Mouse (Mus musculus) intestine, postnatal 0 days (tissue): ENCODE data around the gene Grin2a. TPM values are rescaled to one million over a fixed set of nuclear protein-coding genes. Genes with fewer than 3 reads are reported as not detected.
A peak's percentile ranks its signal among the peaks of the same experiment; 100 is the strongest.

Experiments
- ATAC-seq: fragments of 200-750 bp; cut with Nextera tagmentation; 2 replicates; pipeline ENCODE4 v1.8.0; 2017; ENCODE audit warnings: mild to moderate bottlenecking, moderate TSS enrichment, moderate library complexity
- H3K27ac ChIP-seq: fragments of 300-500 bp; sonication (generic); 2 replicates; pipeline ENCODE4 v1.5.1; 2014; ENCODE audit warnings: mild to moderate bottlenecking, low read depth, low read length, moderate library complexity
- H3K27me3 ChIP-seq: fragments of 300-500 bp; sonication (generic); replicated peaks from 2 replicates; pipeline ENCODE4 v1.6.1; 2014; ENCODE audit warnings: low read length, mixed read lengths; ENCODE audit not compliant: control insufficient read depth, insufficient read depth
- H3K36me3 ChIP-seq: fragments of 300-500 bp; sonication (generic); 2 replicates; pipeline ENCODE4 v1.6.1; 2014; ENCODE audit warnings: mild to moderate bottlenecking, moderate library complexity; ENCODE audit not compliant: control insufficient read depth, insufficient read depth
- H3K4me1 ChIP-seq: fragments of 300-500 bp; sonication (generic); replicated peaks from 2 replicates; pipeline ENCODE4 v1.6.1; 2014; ENCODE audit warnings: antibody characterized with exemption, low read length, mixed read lengths; ENCODE audit not compliant: control insufficient read depth, insufficient read depth
- H3K4me2 ChIP-seq: fragments of 300-500 bp; sonication (generic); replicated peaks from 2 replicates; pipeline ENCODE4 v1.6.1; 2014; ENCODE audit warnings: low read depth, mild to moderate bottlenecking, moderate library complexity
- H3K4me3 ChIP-seq: fragments of 300-500 bp; sonication (generic); 2 replicates; pipeline ENCODE4 v1.5.1; 2014; ENCODE audit warnings: low read depth, low read length
- H3K9ac ChIP-seq: fragments of 300-500 bp; sonication (generic); 2 replicates; pipeline ENCODE4 v1.6.1; 2014; ENCODE audit warnings: mild to moderate bottlenecking, low read depth, low read length
- H3K9me3 ChIP-seq: fragments of 300-500 bp; sonication (generic); 2 replicates; pipeline ENCODE4 v1.6.1; 2016; ENCODE audit warnings: mixed run types; ENCODE audit not compliant: control insufficient read depth
- CTCF ChIP-seq: sonication (generic); IDR thresholded peaks from 2 replicates; pipeline ENCODE4 v1.5.1; 2016; ENCODE audit warnings: low read depth, mild to moderate bottlenecking, control low read depth, antibody characterized with exemption, moderate library complexity
- WGBS: fragments of 180-500 bp; shearing (Covaris S2); extraction: QIAGEN DNeasy Blood & Tissue Kit; methylation state at CpG from one replicate; pipeline ENCODE4 v1.1.7; 2014; 5-methylcytosine and 5-hydroxymethylcytosine counted together
- polyA plus RNA-seq: library from polyadenylated mRNA; unstranded; fragments of >200 nt; fragmentation: Nextera tagmentation; extraction: Ambion mirVana; gene quantifications from 2 replicates; pipeline ENCODE4 v1.2.1, GENCODE M21; 2015

The Grin2a gene
- polyA plus RNA-seq, 1 experiment from 2014 or later = not detected

DNA sequence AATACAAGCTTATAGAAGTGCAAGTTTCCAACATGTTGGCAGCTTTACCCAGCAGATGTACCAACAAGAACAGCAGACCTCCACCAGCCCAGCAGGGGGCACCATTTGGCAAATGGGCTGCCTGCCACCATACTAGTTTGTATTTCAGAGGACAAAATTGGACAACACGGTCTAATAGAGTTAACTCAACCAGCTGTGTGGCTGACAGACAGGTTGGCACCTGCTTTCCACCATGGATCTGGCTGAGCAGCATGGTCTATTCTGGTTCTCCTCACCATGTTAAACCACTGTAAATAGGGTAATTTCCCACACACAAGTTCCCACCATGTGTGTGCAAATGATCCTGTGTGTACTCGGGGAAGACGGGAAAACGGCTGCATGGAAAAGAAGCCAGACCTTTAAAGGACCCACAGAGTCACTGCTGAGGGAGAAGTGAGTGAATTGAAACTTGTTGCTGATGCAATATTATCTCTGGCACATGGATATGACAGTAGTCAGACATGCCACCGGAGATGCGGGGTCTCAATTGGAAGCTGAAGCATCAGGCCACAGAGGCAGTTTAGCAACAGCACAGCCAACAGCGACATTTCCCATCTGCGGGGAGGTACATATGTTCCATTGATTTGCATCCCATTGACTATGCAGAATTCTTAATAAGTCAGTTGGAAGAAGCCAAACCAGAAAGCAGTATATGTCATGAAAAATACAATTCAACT, 259.8 kb downstream of the Grin2a start:
- no peak overlapping the region for H3K4me3 ChIP-seq
- TF ChIP-seq CTCF = 0 out of 2 replicates have a peak, but pooled peaks have one; percentile 15
- H3K4me1 ChIP-seq = no peaks in the 10 kb centered on the region
- WGBS = 88% methylated on average over 8 of the region's 8 CpGs
- H3K4me2 ChIP-seq = no peak overlapping the region
- H3K9ac ChIP-seq = no peak overlapping the region
- ATAC-seq = no peak
- no peaks in the 10 kb centered on the region for H3K9me3 ChIP-seq
- H3K36me3 ChIP-seq = no peaks in the 10 kb centered on the region
- no peak overlapping the region for H3K27ac ChIP-seq
- no peaks in the 10 kb centered on the region for H3K27me3 ChIP-seq

DNA sequence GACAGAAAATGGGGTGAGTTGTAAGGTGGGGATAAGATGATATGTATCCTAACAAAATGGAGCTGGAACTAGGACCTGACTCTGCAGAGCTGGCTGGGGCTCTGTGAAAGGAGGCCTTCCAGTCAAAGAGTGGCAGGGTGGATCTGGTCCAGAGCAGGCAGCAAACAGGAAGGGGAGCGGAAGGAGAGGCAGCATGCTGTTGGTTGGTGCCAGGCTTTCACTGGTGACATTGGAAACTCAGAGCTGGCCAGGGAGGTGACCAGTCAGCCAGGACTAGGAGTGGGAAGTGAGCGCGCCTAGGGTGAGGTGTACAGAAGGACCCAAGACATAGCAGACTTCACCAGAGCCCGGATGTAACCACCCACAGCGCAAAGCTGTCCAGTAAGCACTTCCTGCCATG, 267.8 kb downstream of the Grin2a start:
- no peaks in the 10 kb centered on the region for H3K4me1 ChIP-seq
- no peaks in the 10 kb centered on the region for H3K9me3 ChIP-seq
- no peak overlapping the region for H3K4me2 ChIP-seq
- 89% methylated on average over 5 of the region's 5 CpGs for WGBS
- ATAC-seq = no peak
- TF ChIP-seq CTCF = no peak
- H3K27me3 ChIP-seq = no peaks in the 10 kb centered on the region
- H3K9ac ChIP-seq = no peak overlapping the region
- no peak overlapping the region for H3K27ac ChIP-seq
- H3K36me3 ChIP-seq = no peaks in the 10 kb centered on the region
- H3K4me3 ChIP-seq = no peak overlapping the region

DNA sequence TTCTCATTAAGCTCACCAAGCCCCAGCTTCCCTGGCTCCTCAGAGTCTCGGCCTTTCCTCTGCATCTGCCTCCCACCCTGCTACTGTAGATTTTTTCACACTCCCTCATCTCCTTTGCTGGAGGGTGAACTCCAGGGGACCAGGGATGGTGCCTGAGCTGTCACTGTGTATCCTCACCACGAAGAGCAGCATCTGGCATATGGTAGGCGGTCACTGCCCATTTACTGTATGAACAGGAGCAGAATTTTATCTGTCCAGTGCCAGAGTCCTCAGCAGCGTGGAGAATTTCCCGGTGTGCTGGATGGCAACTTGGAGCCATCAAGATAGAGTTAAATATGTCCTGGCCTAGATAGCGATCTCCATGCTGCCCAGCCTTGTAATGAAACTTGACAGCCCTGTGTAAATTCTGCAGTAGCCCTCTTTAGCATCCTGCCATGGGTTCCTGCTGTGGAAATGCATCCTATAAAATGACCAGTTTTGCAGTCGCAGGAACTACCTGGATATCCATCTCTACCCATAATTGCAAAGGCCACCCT, 269.7 kb downstream of the Grin2a start:
- 75% methylated on average over 7 of the region's 7 CpGs for WGBS
- no peak for ATAC-seq
- H3K27me3 ChIP-seq = no peaks in the 10 kb centered on the region
- H3K4me3 ChIP-seq = no peak overlapping the region
- no peaks in the 10 kb centered on the region for H3K36me3 ChIP-seq
- no peak for TF ChIP-seq CTCF
- H3K27ac ChIP-seq = no peak overlapping the region
- H3K9ac ChIP-seq = no peak overlapping the region
- no peaks in the 10 kb centered on the region for H3K9me3 ChIP-seq
- no peak overlapping the region for H3K4me2 ChIP-seq
- H3K4me1 ChIP-seq = no peaks in the 10 kb centered on the region

- no peak for ATAC-seq
- Histone ChIP-seq H3K9ac (no peak overlapping the region), H3K4me1 (no peaks in the 10 kb centered on the region), H3K27me3 (no peaks in the 10 kb centered on the region), H3K36me3 (no peaks in the 10 kb centered on the region), H3K4me2 (no peak overlapping the region), H3K4me3 (no peak overlapping the region), H3K27ac (no peak overlapping the region), H3K9me3 (no peaks in the 10 kb centered on the region)
- no peak for TF ChIP-seq CTCF
- WGBS = 86% methylated on average over 2 of the region's 2 CpGs
Measured at GRCm38 (mm10) chr16:9711398-9711797, 284.0 kb downstream of the Grin2a start.

GRCm38 (mm10) chr16:9709921-9710320, 285.4 kb downstream of the Grin2a start:
- H3K9ac ChIP-seq = no peak overlapping the region
- H3K27me3 ChIP-seq = no peaks in the 10 kb centered on the region
- TF ChIP-seq CTCF = no peak
- no peaks in the 10 kb centered on the region for H3K36me3 ChIP-seq
- ATAC-seq = no peak
- no peak overlapping the region for H3K4me2 ChIP-seq
- H3K4me3 ChIP-seq = no peak overlapping the region
- no peaks in the 10 kb centered on the region for H3K4me1 ChIP-seq
- no peaks in the 10 kb centered on the region for H3K9me3 ChIP-seq
- no peak overlapping the region for H3K27ac ChIP-seq
- 54% methylated on average over 2 of the region's 2 CpGs for WGBS

- Histone ChIP-seq H3K4me3 (no peak overlapping the region), H3K27ac (no peak overlapping the region), H3K9me3 (no peaks in the 10 kb centered on the region), H3K27me3 (no peaks in the 10 kb centered on the region), H3K4me2 (no peak overlapping the region), H3K4me1 (no peaks in the 10 kb centered on the region), H3K9ac (no peak overlapping the region), H3K36me3 (no peaks in the 10 kb centered on the region)
- no peak for TF ChIP-seq CTCF
- WGBS = 54% methylated on average over 2 of the region's 2 CpGs
- no peak for ATAC-seq
Measured at GRCm38 (mm10) chr16:9697141-9697540, 298.2 kb downstream of the Grin2a start.

DNA sequence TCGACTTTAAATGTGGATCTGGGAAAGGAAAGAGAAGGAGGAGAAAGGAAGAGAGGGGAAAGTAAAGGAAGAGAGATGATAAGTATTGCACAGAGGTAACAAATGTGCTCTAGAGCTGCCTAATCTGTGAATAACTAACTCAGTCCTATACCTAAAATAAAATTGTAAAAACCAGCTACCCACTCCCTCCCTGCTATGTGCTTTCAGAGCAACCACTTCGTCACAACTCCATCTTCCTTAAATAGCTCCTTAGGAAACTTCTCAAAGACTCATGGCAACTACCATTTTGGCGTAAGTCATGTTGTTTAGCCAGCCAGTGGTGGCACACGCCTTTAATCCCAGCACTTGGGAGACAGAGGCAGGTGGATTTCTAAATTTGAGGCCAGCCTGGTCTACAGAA, 301.3 kb downstream of the Grin2a start:
- Histone ChIP-seq H3K27me3 (no peaks in the 10 kb centered on the region), H3K27ac (no peak overlapping the region), H3K9me3 (no peaks in the 10 kb centered on the region), H3K9ac (no peak overlapping the region), H3K4me1 (no peaks in the 10 kb centered on the region), H3K4me3 (no peak overlapping the region), H3K36me3 (no peaks in the 10 kb centered on the region), H3K4me2 (no peak overlapping the region)
- 72% methylated on average over 4 of the region's 4 CpGs for WGBS
- no peak for ATAC-seq
- no peak for TF ChIP-seq CTCF
